Mouse (Mus musculus) ES-E14 (cell line): ENCODE data around the gene Dock4. TPM values are rescaled to one million over a fixed set of nuclear protein-coding genes. Genes with fewer than 3 reads are reported as not detected.

Source experiments
- DNase-seq: peaks from one replicate; pipeline ENCODE4 v3.0.0-alpha.2; 2013; ENCODE audit warnings: low read depth, low spot score
- H3K27ac ChIP-seq: 2 replicates; pipeline ENCODE4 v1.5.1; 2012; ENCODE audit warnings: low read depth, mild to moderate bottlenecking, low read length, moderate library complexity, mixed read lengths; ENCODE audit not compliant: poor library complexity, insufficient read depth, severe bottlenecking
- H3K36me3 ChIP-seq: 2 replicates; pipeline ENCODE4 v1.6.1; 2012; ENCODE audit warnings: mild to moderate bottlenecking, low read length, moderate library complexity, mixed read lengths; ENCODE audit not compliant: control insufficient read depth, poor library complexity, insufficient read depth, severe bottlenecking
- H3K4me1 ChIP-seq, 2 experiments: fragments of 150-350 bp in 1 of 2; sonication (generic) in 1 of 2; 2 replicates each; pipeline ENCODE4 v1.6.1; 2012; ENCODE audit warnings: low read length in 2 of 2, mild to moderate bottlenecking in 1 of 2, mixed read lengths in 1 of 2; ENCODE audit not compliant: control insufficient read depth in 2 of 2, insufficient read depth in 2 of 2, poor library complexity in 1 of 2
- H3K4me3 ChIP-seq, 2 experiments: fragments of 150-350 bp in 1 of 2; sonication (generic) in 1 of 2; 2 replicates each; pipeline ENCODE4 v1.5.1; 2012; ENCODE audit warnings: low read length in 2 of 2, low read depth in 1 of 2, mild to moderate bottlenecking in 1 of 2, mixed read lengths in 1 of 2; ENCODE audit not compliant: insufficient read depth in 1 of 2, poor library complexity in 1 of 2, severe bottlenecking in 1 of 2
- H3K9ac ChIP-seq: 2 replicates; pipeline ENCODE4 v1.6.1; 2012; ENCODE audit warnings: low read depth, mild to moderate bottlenecking, low read length, mixed read lengths; ENCODE audit not compliant: poor library complexity, insufficient read depth, severe bottlenecking
- H3K9me3 ChIP-seq: fragments of 150-350 bp; sonication (generic); 2 replicates; pipeline ENCODE4 v1.6.1; 2012; ENCODE audit warnings: low read depth, mild to moderate bottlenecking, low read length; ENCODE audit not compliant: control insufficient read depth, insufficient read depth
- CHD2 ChIP-seq: IDR thresholded peaks from 2 replicates; pipeline ENCODE4 v1.6.1; 2014; ENCODE audit warnings: mild to moderate bottlenecking, low read depth, low read length, inconsistent platforms
- HCFC1 ChIP-seq: IDR thresholded peaks from 2 replicates; pipeline ENCODE4 v1.6.1; 2012; ENCODE audit warnings: low read length, inconsistent platforms, borderline replicate concordance; ENCODE audit not compliant: insufficient read depth
- MAFK ChIP-seq: IDR thresholded peaks from 2 replicates; pipeline ENCODE4 v1.6.1; 2014; ENCODE audit warnings: mild to moderate bottlenecking, low read depth, low read length, inconsistent platforms; ENCODE audit not compliant: insufficient read depth
- ZC3H11A ChIP-seq: IDR thresholded peaks from 2 replicates; pipeline ENCODE4 v1.6.1; 2012; ENCODE audit warnings: low read depth, mild to moderate bottlenecking, inconsistent platforms, low read length, borderline replicate concordance
- ZNF384 ChIP-seq: IDR thresholded peaks from 2 replicates; pipeline ENCODE4 v1.6.1; 2012; ENCODE audit warnings: low read depth, low read length, inconsistent platforms
- in situ Hi-C, 2 experiments: fragments of 600-800 bp; cut with MboI; formaldehyde crosslinking; loops; one replicate each; pipeline ENCODE4 v1.15.1; 2025; ENCODE audit warnings: low sequenced_read_pairs in 2 of 2, inconsistent platforms in 1 of 2; ENCODE audit not compliant: unreplicated experiment in 2 of 2
- total RNA-seq: library from RNA; depleted of rRNA; stranded (reverse); fragments of 300-350 nt; gene quantifications from 2 replicates; pipeline ENCODE4 v1.2.3, GENCODE M21; 2012

Dock4 gene
- total RNA-seq, 1 experiment = 7.9 TPM

GRCm38 (mm10) chr12:40728373-40728772, 282.6 kb downstream of the Dock4 start:
- H3K4me1 ChIP-seq = no peaks in the 10 kb centered on the region
- TF ChIP-seq CHD2 (no peak), ZC3H11A (no peak), MAFK (no peak), ZNF384 (no peak), HCFC1 (no peak)
- no peak overlapping the region for H3K27ac ChIP-seq
- H3K4me3 ChIP-seq = no peak overlapping the region
- in situ Hi-C loops = no loop called here
- no peaks in the 10 kb centered on the region for H3K9me3 ChIP-seq
- no peaks in the 10 kb centered on the region for H3K36me3 ChIP-seq
- DNase-seq = no peak
- H3K9ac ChIP-seq = no peak overlapping the region

GRCm38 (mm10) chr12:40730756-40731155, 285.0 kb downstream of the Dock4 start:
- H3K9me3 ChIP-seq = no peaks in the 10 kb centered on the region
- H3K4me3 ChIP-seq = no peak overlapping the region
- no peak overlapping the region for H3K9ac ChIP-seq
- H3K27ac ChIP-seq = no peak overlapping the region
- no peak for TF ChIP-seq HCFC1
- TF ChIP-seq ZNF384 = no peak
- no peak for TF ChIP-seq ZC3H11A
- TF ChIP-seq MAFK = no peak
- no peak for TF ChIP-seq CHD2
- DNase-seq = no peak
- no peaks in the 10 kb centered on the region for H3K36me3 ChIP-seq
- in situ Hi-C loops = no loop called here
- no peaks in the 10 kb centered on the region for H3K4me1 ChIP-seq

- H3K9ac ChIP-seq = no peak overlapping the region
- H3K9me3 ChIP-seq = no peaks in the 10 kb centered on the region
- no peak overlapping the region for H3K4me3 ChIP-seq
- no peak for DNase-seq
- H3K36me3 ChIP-seq = no peaks in the 10 kb centered on the region
- in situ Hi-C loops = no loop called here
- TF ChIP-seq CHD2 (no peak), MAFK (no peak), ZC3H11A (no peak), HCFC1 (no peak), ZNF384 (no peak)
- no peaks in the 10 kb centered on the region for H3K4me1 ChIP-seq
- H3K27ac ChIP-seq = no peak overlapping the region
These were observed 299.7 kb downstream of the Dock4 start for GRCm38 (mm10) chr12:40745501-40745900.

- Histone ChIP-seq H3K4me1 (no peaks in the 10 kb centered on the region), H3K4me3 (no peak overlapping the region), H3K36me3 (no peaks in the 10 kb centered on the region), H3K9me3 (no peaks in the 10 kb centered on the region), H3K9ac (no peak overlapping the region), H3K27ac (no peak overlapping the region)
- no peak for TF ChIP-seq MAFK
- TF ChIP-seq ZC3H11A = no peak
- no peak for TF ChIP-seq CHD2
- no peak for TF ChIP-seq ZNF384
- no peak for TF ChIP-seq HCFC1
- no peak for DNase-seq
- in situ Hi-C loops = no loop called here
These were observed 300.3 kb downstream of the Dock4 start for GRCm38 (mm10) chr12:40746081-40746480.

GRCm38 (mm10) chr12:40759281-40759680, 313.5 kb downstream of the Dock4 start:
- TF ChIP-seq MAFK = no peak
- no peak for TF ChIP-seq ZC3H11A
- TF ChIP-seq HCFC1 = no peak
- TF ChIP-seq ZNF384 = no peak
- TF ChIP-seq CHD2 = no peak
- in situ Hi-C loops = no loop called here
- no peak overlapping the region for H3K4me3 ChIP-seq
- no peak overlapping the region for H3K9ac ChIP-seq
- DNase-seq = no peak
- no peaks in the 10 kb centered on the region for H3K36me3 ChIP-seq
- H3K4me1 ChIP-seq = peaks cover 0 to 4% of the 10 kb centered on the region in 2 experiments; a peak in 1 of 4 replicates
- no peak overlapping the region for H3K27ac ChIP-seq
- no peaks in the 10 kb centered on the region for H3K9me3 ChIP-seq
